Mouse (Mus musculus) hindbrain, embryonic 14.5 days (tissue): Measurements from ENCODE around the gene Prg4. TPM values are rescaled to one million over a fixed set of nuclear protein-coding genes. Genes with fewer than 3 reads are reported as not detected.

ENCODE experiments used
- ATAC-seq: fragments of 200-750 bp; cut with Nextera tagmentation; 2 replicates; pipeline ENCODE4 v1.8.0; 2017; ENCODE audit warnings: moderate number of reproducible peaks, mild to moderate bottlenecking, moderate TSS enrichment, moderate library complexity; ENCODE audit not compliant: low FRiP score
- DNase-seq: peaks from one replicate; pipeline ENCODE4 v3.0.0-alpha.2; 2015; ENCODE audit warnings: low spot score
- H3K27ac ChIP-seq: fragments of 300-500 bp; sonication (generic); 2 replicates; pipeline ENCODE4 v1.5.1; 2014; ENCODE audit warnings: mild to moderate bottlenecking, moderate library complexity
- H3K27me3 ChIP-seq: fragments of 300-500 bp; sonication (generic); 2 replicates; pipeline ENCODE4 v1.6.1; 2014; ENCODE audit warnings: mild to moderate bottlenecking, low read length, mixed read lengths; ENCODE audit not compliant: control insufficient read depth, insufficient read depth
- H3K36me3 ChIP-seq: fragments of 300-500 bp; sonication (generic); replicated peaks from 2 replicates; pipeline ENCODE4 v1.6.1; 2014; ENCODE audit not compliant: control insufficient read depth, insufficient read depth
- H3K4me1 ChIP-seq: fragments of 300-500 bp; sonication (generic); replicated peaks from 2 replicates; pipeline ENCODE4 v1.6.1; 2014; ENCODE audit warnings: antibody characterized with exemption, low read length, mixed read lengths; ENCODE audit not compliant: control insufficient read depth, insufficient read depth
- H3K4me2 ChIP-seq: fragments of 300-500 bp; sonication (generic); replicated peaks from 2 replicates; pipeline ENCODE4 v1.6.1; 2014; ENCODE audit warnings: mild to moderate bottlenecking, moderate library complexity
- H3K4me3 ChIP-seq: fragments of 300-500 bp; sonication (generic); replicated peaks from 2 replicates; pipeline ENCODE4 v1.5.1; 2014; ENCODE audit warnings: mild to moderate bottlenecking, low read length
- H3K9ac ChIP-seq: fragments of 300-500 bp; sonication (generic); 2 replicates; pipeline ENCODE4 v1.6.1; 2014
- H3K9me3 ChIP-seq: fragments of 300-500 bp; sonication (generic); 2 replicates; pipeline ENCODE4 v1.6.1; 2016; ENCODE audit warnings: low read length; ENCODE audit not compliant: control insufficient read depth
- WGBS: fragments of 180-500 bp; shearing (Covaris S2); extraction: QIAGEN DNeasy Blood & Tissue Kit; methylation state at CpG from one replicate; pipeline ENCODE4 v1.1.7; 2014; 5-methylcytosine and 5-hydroxymethylcytosine counted together
- polyA plus RNA-seq: library from polyadenylated mRNA; unstranded; fragments of >200 nt; fragmentation: Nextera tagmentation; extraction: Ambion mirVana; gene quantifications from 2 replicates; pipeline ENCODE4 v1.2.1, GENCODE M21; 2014

Prg4 gene
- 0.75 and 0.90 TPM in 2 replicates for polyA plus RNA-seq

GRCm38 (mm10) chr1:150466132-150466531, at the start of gene Prg4:
Gene Prg4 (minus strand): TSS chr1:150466165.
- H3K4me2 ChIP-seq = no peak within 1 kb of the TSS
- no peaks in the 10 kb centered on the region for H3K4me1 ChIP-seq
- ATAC-seq (no peak), DNase-seq (no peak)
- 88% methylated on average over 3 of the region's 3 CpGs for WGBS
- no peak within 1 kb of the TSS for H3K4me3 ChIP-seq
- H3K9ac ChIP-seq = no peak within 1 kb of the TSS
- no peaks in the 10 kb centered on the region for H3K36me3 ChIP-seq
- H3K9me3 ChIP-seq = no peaks in the 10 kb centered on the region
- no peak within 1 kb of the TSS for H3K27ac ChIP-seq
- H3K27me3 ChIP-seq = no peaks in the 10 kb centered on the region

GRCm38 (mm10) chr1:150513041-150513440, 47.1 kb upstream of the Prg4 start:
- Histone ChIP-seq H3K9me3 (no peaks in the 10 kb centered on the region), H3K27me3 (no peaks in the 10 kb centered on the region), H3K9ac (no peak overlapping the region), H3K4me3 (no peak overlapping the region), H3K36me3 (no peaks in the 10 kb centered on the region), H3K27ac (no peak overlapping the region), H3K4me1 (0 out of 2 replicates have a peak, but pooled peaks cover 3% of the 10 kb centered on the region), H3K4me2 (no peak overlapping the region)
- WGBS = 94% methylated on average over 2 of the region's 2 CpGs
- ATAC-seq = no peak
- DNase-seq = no peak

- WGBS = 65% methylated on average over 2 of the region's 2 CpGs
- no peak for ATAC-seq
- H3K4me3 ChIP-seq = no peak overlapping the region
Observed at GRCm38 (mm10) chr1:150505794-150506193, 39.8 kb upstream of the Prg4 start.

GRCm38 (mm10) chr1:150503321-150503720, 37.4 kb upstream of the Prg4 start:
- Histone ChIP-seq H3K9me3 (peaks cover 8% of the 10 kb centered on the region), H3K9ac (no peak overlapping the region), H3K36me3 (no peaks in the 10 kb centered on the region), H3K4me1 (no peaks in the 10 kb centered on the region), H3K27me3 (no peaks in the 10 kb centered on the region), H3K27ac (no peak overlapping the region), H3K4me3 (no peak overlapping the region), H3K4me2 (no peak overlapping the region)
- 80% methylated on average over 4 of the region's 4 CpGs for WGBS
- DNase-seq (no peak), ATAC-seq (no peak)

More at GRCm38 (mm10) chr1:150505794-150506193, 39.8 kb upstream of the Prg4 start:
- Histone ChIP-seq H3K4me2 (no peak overlapping the region), H3K4me1 (no peaks in the 10 kb centered on the region), H3K27ac (no peak overlapping the region), H3K36me3 (no peaks in the 10 kb centered on the region), H3K27me3 (no peaks in the 10 kb centered on the region), H3K9me3 (no peaks in the 10 kb centered on the region), H3K9ac (no peak overlapping the region)
- DNase-seq = no peak

GRCm38 (mm10) chr1:150498177-150498576, 32.2 kb upstream of the Prg4 start:
- ATAC-seq = no peak
- no peak overlapping the region for H3K9ac ChIP-seq
- no peak for DNase-seq
- H3K27ac ChIP-seq = no peak overlapping the region
- 84% methylated on average over 2 of the region's 2 CpGs for WGBS
- no peaks in the 10 kb centered on the region for H3K27me3 ChIP-seq
- no peaks in the 10 kb centered on the region for H3K4me1 ChIP-seq
- no peaks in the 10 kb centered on the region for H3K36me3 ChIP-seq
- no peak overlapping the region for H3K4me3 ChIP-seq
- peaks cover 11% of the 10 kb centered on the region for H3K9me3 ChIP-seq
- H3K4me2 ChIP-seq = no peak overlapping the region

GRCm38 (mm10) chr1:150497690-150498089, 31.7 kb upstream of the Prg4 start:
- Histone ChIP-seq H3K27ac (no peak overlapping the region), H3K27me3 (no peaks in the 10 kb centered on the region), H3K4me2 (no peak overlapping the region), H3K4me1 (no peaks in the 10 kb centered on the region), H3K36me3 (no peaks in the 10 kb centered on the region), H3K4me3 (no peak overlapping the region), H3K9ac (no peak overlapping the region), H3K9me3 (peaks cover 11% of the 10 kb centered on the region)
- WGBS = 61% methylated on average over 2 of the region's 2 CpGs
- no peak for DNase-seq
- no peak for ATAC-seq

- Histone ChIP-seq H3K27ac (no peak overlapping the region), H3K9ac (no peak overlapping the region), H3K36me3 (no peaks in the 10 kb centered on the region), H3K4me3 (no peak overlapping the region), H3K27me3 (no peaks in the 10 kb centered on the region), H3K9me3 (peaks cover 11% of the 10 kb centered on the region), H3K4me2 (no peak overlapping the region), H3K4me1 (no peaks in the 10 kb centered on the region)
- no peak for DNase-seq
- ATAC-seq = no peak
- WGBS = 83% methylated on average over 6 of the region's 6 CpGs
Observed at GRCm38 (mm10) chr1:150496626-150497302, 30.8 kb upstream of the Prg4 start.

GRCm38 (mm10) chr1:150489148-150489547, 23.2 kb upstream of the Prg4 start:
- 89% methylated on average over 2 of the region's 2 CpGs for WGBS
- Histone ChIP-seq H3K4me2 (no peak overlapping the region), H3K4me3 (no peak overlapping the region), H3K27ac (no peak overlapping the region), H3K4me1 (no peaks in the 10 kb centered on the region), H3K9me3 (no peaks in the 10 kb centered on the region), H3K36me3 (no peaks in the 10 kb centered on the region), H3K9ac (no peak overlapping the region), H3K27me3 (no peaks in the 10 kb centered on the region)
- no peak for ATAC-seq
- no peak for DNase-seq

GRCm38 (mm10) chr1:150480674-150481073, 14.7 kb upstream of the Prg4 start:
- DNase-seq (no peak), ATAC-seq (no peak)
- H3K4me2 ChIP-seq = no peak overlapping the region
- H3K9me3 ChIP-seq = no peaks in the 10 kb centered on the region
- no peak overlapping the region for H3K4me3 ChIP-seq
- no peaks in the 10 kb centered on the region for H3K4me1 ChIP-seq
- H3K27me3 ChIP-seq = no peaks in the 10 kb centered on the region
- no peak overlapping the region for H3K27ac ChIP-seq
- H3K9ac ChIP-seq = no peak overlapping the region
- H3K36me3 ChIP-seq = no peaks in the 10 kb centered on the region
- WGBS = 82% methylated on average over 5 of the region's 5 CpGs

GRCm38 (mm10) chr1:150472525-150472924, 6.6 kb upstream of the Prg4 start:
- no peaks in the 10 kb centered on the region for H3K27me3 ChIP-seq
- no peak for ATAC-seq
- 80% methylated on average over 7 of the region's 7 CpGs for WGBS
- H3K9ac ChIP-seq = no peak overlapping the region
- H3K9me3 ChIP-seq = no peaks in the 10 kb centered on the region
- H3K4me3 ChIP-seq = no peak overlapping the region
- no peaks in the 10 kb centered on the region for H3K36me3 ChIP-seq
- H3K4me2 ChIP-seq = no peak overlapping the region
- no peaks in the 10 kb centered on the region for H3K4me1 ChIP-seq
- H3K27ac ChIP-seq = no peak overlapping the region
- DNase-seq = no peak
